Mouse (Mus musculus): Measurements from ENCODE around the gene Fam117a.
A peak's percentile ranks its signal among the peaks of the same experiment; 100 is the strongest.

Fam117a gene

DNA sequence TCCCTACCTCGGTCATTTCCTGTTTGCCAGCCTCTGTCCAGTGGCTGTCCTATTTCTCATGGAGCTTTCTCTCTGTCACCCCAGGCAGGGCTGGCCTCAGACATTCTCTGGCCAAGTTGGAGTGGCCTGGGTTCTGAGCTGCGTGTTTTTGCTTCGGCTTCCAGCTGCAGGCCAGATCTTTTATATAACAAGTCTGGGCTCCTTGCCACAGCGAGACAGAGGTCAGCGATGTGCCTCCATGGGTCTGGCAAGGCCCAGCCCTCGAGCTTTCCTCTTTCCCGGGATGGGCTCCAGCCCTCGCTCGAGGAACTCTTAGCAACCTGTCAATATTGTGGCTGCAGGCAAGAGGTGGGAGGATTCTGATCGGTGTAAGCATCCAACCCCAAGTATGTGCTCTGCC lies 28.8 kb downstream of the Fam117a start:
- DNase-seq (ENCODE audit: low read depth, low spot score): peak; percentile 76

DNA sequence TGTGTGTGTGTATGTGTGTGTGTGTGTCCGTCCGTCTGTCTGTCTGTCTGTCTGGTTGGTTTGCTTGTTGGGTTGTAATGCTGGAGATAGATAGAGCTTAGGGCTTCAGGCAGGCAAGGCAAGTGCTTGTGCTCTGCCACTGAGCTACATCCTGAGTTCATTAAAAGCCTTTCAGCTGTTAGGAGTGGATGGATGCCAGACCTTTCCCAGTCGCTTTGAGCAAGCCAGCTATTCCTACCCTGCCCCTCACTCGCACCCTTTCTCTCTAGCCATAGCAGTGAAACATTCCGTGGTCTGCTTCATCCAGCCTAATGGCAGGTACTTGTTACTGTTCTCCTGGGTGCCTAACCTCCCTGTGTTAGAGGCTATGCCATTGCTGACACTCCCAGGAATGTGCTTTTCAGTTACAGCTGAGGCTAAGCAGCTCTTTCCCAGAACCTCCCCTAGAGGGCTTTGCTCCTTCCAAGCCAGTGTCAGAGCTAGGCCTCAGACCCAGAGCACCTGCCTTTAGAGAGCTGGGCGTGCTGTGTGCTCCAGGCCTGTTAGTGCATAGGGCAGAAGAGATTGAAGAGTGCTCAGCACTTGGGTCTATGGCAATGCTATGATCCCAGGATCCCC lies 29.6 kb downstream of the Fam117a start:
- DNase-seq (ENCODE audit: low read depth, low spot score): peak; percentile 27

DNA sequence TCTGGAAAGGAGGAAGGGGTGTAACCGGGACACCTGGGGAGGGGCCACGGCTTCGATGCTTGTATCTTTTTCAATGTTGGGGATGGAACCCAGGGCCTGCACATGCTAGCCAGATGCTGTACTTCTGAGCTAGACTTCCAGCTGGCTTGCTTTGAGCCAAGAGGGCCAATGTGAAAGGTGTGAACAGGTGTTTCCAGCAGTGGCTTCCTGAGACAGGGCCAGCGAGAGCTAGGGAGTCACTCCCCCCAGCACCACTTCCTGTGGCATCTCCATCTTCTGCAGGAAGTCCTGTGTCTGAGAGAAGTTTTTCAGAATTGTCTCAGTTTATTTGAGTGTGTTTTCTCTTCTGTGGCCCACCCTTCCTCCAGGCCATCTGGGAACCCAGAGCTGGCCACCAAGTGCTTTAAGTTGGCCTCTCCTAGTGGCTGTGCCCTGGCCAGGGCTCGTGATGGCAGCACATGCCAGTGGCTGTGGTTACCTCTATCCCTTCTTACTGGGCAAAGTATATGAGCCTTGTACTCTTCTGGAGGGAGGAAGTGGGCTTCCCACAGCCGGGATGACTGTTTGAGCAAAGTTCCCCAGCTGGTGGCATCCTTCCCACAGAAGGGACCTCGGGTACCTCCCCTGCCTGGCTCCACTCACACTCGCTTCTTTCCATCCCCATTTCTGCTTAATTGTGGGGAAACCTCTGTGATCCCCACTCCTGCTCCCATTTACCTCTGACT lies 30.4 kb downstream of the Fam117a start:
- DNase-seq (ENCODE audit: low read depth, low spot score): no peak

- DNase-seq (ENCODE audit: low read depth, low spot score): no peak
Measured at GRCm38 (mm10) chr11:95368231-95368823, 31.5 kb downstream of the Fam117a start.

GRCm38 (mm10) chr11:95368871-95369270 lies 32.1 kb downstream of the Fam117a start:
- DNase-seq (ENCODE audit: low read depth, low spot score): no peak

GRCm38 (mm10) chr11:95369964-95370890 lies 33.4 kb downstream of the Fam117a start:
- DNase-seq (ENCODE audit: low read depth, low spot score): peak; percentile 71

- DNase-seq (ENCODE audit: low read depth, low spot score): no peak
Measured at GRCm38 (mm10) chr11:95371182-95371581, 34.4 kb downstream of the Fam117a start.

GRCm38 (mm10) chr11:95378926-95379325 lies 42.1 kb downstream of the Fam117a start:
- DNase-seq (ENCODE audit: low read depth, low spot score): peak; percentile 63

- DNase-seq (ENCODE audit: low read depth, low spot score): peak; percentile 50
Measured at GRCm38 (mm10) chr11:95379552-95379951, 42.7 kb downstream of the Fam117a start.

DNA sequence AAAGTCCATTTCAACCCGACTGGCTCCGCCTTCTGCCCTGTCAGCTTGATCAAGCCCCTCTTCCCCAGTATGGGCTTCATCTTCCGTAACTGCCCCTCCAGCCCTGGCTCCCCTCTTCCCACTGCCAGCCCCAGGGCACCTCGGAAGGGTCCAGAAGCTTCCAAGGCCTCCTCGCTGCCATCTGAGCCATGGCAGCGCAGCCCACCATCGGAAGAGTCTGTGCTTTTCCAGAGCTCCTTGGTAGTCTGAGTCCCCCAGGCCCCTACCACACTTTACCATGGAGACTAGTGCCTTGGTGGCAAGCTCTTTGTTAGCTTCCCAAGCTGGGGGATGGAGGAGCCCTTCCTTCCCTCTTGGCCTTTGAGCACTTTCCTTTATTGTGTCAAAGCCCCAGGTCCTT lies 43.9 kb downstream of the Fam117a start:
- DNase-seq (ENCODE audit: low read depth, low spot score): no peak

DNA sequence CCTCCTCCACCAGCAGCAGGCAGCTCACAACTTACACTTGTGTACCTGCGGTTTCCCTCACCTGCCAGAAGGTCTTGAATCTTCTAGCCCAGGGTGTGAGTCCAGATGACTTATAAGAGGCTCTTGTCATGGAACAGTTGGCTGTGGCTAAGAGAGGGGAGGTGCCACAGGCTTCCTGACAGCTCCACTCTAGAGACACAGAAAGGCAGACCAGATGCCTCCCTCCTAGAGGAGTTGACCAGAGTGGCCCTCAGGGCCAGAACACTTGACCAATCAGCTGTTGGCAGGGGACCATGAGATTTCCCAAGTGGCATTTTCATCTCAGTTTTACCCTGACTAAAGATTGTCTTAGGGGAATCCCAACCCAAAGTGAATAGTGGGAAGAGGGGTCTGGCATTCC lies 44.3 kb downstream of the Fam117a start:
- DNase-seq (ENCODE audit: low read depth, low spot score): no peak

DNA sequence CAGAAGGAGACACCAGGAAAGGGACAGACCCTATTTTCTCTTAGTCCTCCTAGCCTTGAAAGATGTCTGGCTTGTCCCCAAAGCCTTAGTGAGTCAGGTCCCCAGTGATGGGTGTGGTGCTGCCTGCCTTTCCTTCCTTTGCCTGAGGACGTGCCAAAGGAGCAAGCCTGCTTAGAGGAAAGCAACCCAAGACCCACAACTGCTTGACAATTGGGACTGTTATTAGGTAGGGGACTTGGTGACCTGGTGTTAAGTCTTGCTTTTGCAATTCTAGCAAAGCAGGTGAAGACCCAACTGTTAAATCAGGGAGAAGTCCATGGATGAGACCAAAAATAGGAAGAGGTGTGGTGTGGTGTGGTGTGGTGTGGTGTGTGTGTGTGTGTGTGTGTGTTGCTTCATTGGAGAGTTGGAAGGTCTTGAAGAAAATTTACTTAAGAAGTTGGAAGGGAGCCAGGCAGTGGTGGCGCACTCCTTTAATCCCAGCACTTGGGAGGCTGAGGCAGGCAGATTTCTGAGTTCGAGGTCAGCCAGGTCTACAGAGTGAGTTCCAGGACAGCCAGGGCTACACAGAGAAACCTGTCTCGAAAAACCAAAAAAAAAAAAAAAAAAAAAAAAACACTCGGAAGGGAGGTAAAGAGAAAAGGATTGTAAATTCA lies 46.6 kb downstream of the Fam117a start:
- DNase-seq (ENCODE audit: low read depth, low spot score): no peak

GRCm38 (mm10) chr11:95384004-95384318 lies 47.1 kb downstream of the Fam117a start:
- no peak for DNase-seq (ENCODE audit: low read depth, low spot score)

GRCm38 (mm10) chr11:95384319-95384972 lies 47.6 kb downstream of the Fam117a start, which contains the start of gene Slc35b1:
TSS of gene Slc35b1 (plus strand) at chr11:95384692.
- DNase-seq (ENCODE audit: low read depth, low spot score): peak; percentile 100

GRCm38 (mm10) chr11:95384973-95385320 lies 48.1 kb downstream of the Fam117a start:
- no peak for DNase-seq (ENCODE audit: low read depth, low spot score)

DNA sequence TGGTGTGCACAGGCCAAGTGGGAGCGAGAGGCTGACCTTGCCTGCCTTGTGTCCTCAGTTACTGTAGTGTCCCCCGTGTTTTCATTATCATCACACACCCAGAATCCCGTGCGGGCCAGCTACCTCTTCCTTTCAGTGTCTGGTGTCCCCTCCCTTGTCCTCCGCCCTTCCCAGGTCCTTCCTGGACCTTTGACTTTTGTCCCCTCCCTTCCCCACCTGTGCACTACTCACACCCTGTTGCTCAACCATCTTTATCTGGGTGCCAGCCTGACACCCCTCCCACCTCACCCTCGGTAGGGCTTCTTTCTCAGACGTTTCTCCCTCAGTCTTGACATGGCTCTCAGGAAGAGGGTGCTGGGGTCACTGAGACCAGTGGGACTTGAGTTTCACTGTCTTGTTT lies 50.5 kb downstream of the Fam117a start:
- DNase-seq (ENCODE audit: low read depth, low spot score): no peak

- DNase-seq (ENCODE audit: low read depth, low spot score): peak; percentile 69
Measured at GRCm38 (mm10) chr11:95389006-95389405, 52.2 kb downstream of the Fam117a start.

DNA sequence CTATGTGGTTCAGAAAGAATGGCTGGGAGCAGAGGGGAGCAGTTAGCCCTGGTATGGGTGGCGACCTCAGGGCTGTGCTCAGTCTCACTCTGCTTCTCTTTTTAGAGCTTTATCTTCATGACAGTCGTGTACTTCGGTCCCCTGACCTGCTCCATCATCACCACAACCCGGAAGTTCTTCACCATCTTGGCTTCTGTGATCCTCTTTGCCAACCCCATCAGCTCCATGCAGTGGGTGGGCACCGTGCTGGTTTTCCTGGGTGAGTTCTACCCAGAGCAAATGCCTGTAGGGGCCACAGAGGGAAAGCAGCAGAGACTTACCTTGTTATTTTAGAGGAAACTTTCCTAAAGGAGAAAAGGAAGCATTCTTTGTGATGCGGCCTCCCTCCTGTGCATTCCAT lies 53.6 kb downstream of the Fam117a start:
- DNase-seq (ENCODE audit: low read depth, low spot score): no peak

DNA sequence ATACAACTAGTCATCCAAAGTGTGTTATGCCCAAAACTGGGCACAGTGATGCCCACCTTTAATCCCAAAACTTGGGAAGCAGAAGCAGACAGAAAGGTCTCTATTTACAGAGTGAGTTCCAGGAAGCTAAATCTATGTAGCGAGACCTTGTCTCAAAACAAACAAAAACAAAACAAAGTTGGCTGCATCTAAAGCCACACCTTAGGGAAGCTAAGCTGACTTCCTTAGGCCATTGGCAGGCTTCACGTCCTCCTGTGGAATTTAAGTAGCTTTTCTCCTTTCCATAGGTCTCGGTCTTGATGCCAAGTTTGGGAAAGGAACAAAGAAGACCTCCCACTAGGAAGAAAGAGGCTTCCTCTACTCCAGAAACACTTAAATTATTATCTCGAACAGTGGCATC lies 54.4 kb downstream of the Fam117a start:
- no peak for DNase-seq (ENCODE audit: low read depth, low spot score)

DNA sequence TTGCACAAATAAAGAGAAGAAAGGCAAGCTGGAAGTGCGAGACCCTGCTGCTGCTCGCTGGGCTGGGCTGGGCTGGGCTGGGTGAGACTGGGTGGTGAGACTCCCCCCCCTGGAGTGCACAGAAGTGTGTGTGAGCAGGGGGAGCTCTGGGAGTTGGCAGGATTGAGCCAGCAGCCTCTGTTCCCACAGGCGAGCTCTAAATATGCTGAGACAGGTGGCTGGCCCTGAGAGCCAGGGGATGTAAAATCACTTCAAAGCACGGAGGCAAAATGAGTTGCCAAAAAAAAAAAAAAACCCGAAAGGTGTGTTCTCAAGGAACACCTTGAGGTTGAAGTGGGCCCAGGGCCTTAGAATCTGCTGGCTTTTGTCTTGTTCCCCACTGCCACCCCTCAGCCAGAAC lies 54.9 kb downstream of the Fam117a start:
- peak; percentile 93 for DNase-seq (ENCODE audit: low read depth, low spot score)

DNA sequence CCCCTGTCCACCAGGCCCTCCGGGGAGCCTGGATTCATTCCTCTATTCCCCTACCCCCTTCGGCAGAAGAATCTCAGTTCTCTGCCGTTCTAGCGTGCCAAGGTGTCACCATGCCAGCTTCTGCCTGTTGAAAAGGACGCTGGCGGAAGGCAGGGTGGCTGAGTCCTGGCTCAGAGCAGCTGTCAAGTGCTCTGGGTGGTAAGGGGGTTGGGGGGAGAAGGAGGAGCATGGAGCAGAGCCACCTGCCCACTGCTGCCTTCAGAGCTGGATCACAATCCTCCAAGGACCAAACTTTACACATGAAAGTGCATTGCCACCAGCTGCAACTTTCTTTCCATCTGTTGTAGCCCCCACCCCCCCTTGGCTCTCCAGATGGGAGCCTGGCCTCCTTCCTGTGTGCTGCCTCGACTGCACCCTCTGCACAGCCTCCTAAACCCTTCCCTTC lies 55.4 kb downstream of the Fam117a start:
- peak; percentile 94 for DNase-seq (ENCODE audit: low read depth, low spot score)
